Comparison of ENCODE assay signal across 21 mouse cellular contexts in the genomic region with DNA sequence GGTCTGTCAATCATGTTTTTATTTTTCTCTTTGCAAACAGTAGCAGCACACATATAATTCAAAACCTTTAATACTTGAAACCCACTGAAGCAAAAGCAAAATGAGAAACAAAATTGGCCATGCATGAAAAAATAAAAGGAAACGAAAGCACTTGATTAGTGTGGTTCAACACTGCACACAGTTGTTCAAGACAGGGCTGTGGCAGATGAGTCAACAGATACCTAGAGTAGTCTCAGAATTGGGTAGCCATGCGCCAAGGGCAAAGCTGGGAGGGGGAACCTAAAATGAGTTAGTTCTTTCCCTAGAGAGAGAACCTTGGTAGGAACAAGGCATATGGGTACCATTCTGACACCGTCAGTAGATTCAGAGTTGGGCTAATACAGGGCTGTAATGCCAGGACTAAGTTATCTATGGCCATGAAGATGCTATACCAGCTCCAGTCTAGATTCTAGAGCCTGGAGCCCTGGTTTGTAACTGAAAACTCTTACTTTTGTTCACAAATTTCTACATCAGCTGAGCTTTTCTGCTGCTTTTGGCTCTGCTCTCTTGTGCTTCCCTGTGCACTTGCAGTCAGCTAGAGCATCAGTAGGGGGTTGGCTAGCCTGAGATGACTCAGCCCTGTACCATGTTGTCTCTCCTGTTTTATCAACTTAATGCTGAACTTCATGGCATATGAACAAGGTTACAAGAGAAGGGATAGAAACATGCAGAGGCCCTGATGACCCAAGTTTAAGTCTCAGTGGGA.
A peak's percentile ranks its signal among the peaks of the same experiment; 100 is the strongest.
DNase-seq lines count a peak whose midpoint lies in the region; ATAC-seq and TF ChIP-seq lines count a peak whose summit lies in the region.
"Had no signal": no experiment of that assay in that cellular context is flagged by ENCODE, and none has a peak within 500 bp of the region (broad histone marks: within the 10 kb centered on the region; RNA-seq: fewer than 3 reads in every experiment).

No protein-coding gene starts in this region.

- H3K36me3 ChIP-seq in midbrain, embryonic 11.5 days (ENCODE audit: control insufficient read depth, insufficient read depth, low read length), result no peaks in the 10 kb centered on the region
- H3K36me3 ChIP-seq in midbrain, postnatal 0 days (ENCODE audit: insufficient read depth, low read length), result no peaks in the 10 kb centered on the region
- no peaks in the 10 kb centered on the region for H3K36me3 ChIP-seq in intestine, postnatal 0 days (ENCODE audit: control insufficient read depth, insufficient read depth)
- H3K36me3 ChIP-seq: embryonic facial prominence, embryonic 13.5 days; heart, embryonic 13.5 days; limb, embryonic 13.5 days had no signal

- peak; percentile 63 to 81 for DNase-seq in cerebellum, adult 2 months
- no peak for DNase-seq in cerebellum, adult 8-10 months
- peak; percentile 66 for DNase-seq in midbrain, embryonic 11.5 days (ENCODE audit: low spot score, missing footprints)
- no peak for DNase-seq in midbrain, postnatal 0 days (ENCODE audit: low spot score)
- peak; percentile 23 for DNase-seq in brain, embryonic 14.5 days (ENCODE audit: low read depth)
- no peak for DNase-seq in lung, adult 2 months
- DNase-seq: adrenal gland, adult 8-10 months; kidney, adult 11 months; right cerebral cortex, postnatal 25 days had no signal

- H3K9me3 ChIP-seq in midbrain, embryonic 11.5 days (ENCODE audit: control insufficient read depth, low read length), result no peaks in the 10 kb centered on the region
- H3K9me3 ChIP-seq in midbrain, postnatal 0 days (ENCODE audit: low read length), result no peaks in the 10 kb centered on the region
- H3K9me3 ChIP-seq in intestine, postnatal 0 days (ENCODE audit: control insufficient read depth), result no peaks in the 10 kb centered on the region
- H3K9me3 ChIP-seq: embryonic facial prominence, embryonic 13.5 days; heart, embryonic 13.5 days; limb, embryonic 13.5 days had no signal

- peak overlapping the region; percentile 85 for H3K27ac ChIP-seq in cerebellum, adult 2 months (ENCODE audit: insufficient read depth, low read length)
- no peak overlapping the region for H3K27ac ChIP-seq in midbrain, embryonic 11.5 days (ENCODE audit: low read depth, low read length)
- H3K27ac ChIP-seq in midbrain, postnatal 0 days (ENCODE audit: low read depth, low read length), result no peak overlapping the region
- H3K27ac ChIP-seq in intestine, postnatal 0 days (ENCODE audit: low read depth, low read length), result no peak overlapping the region
- H3K27ac ChIP-seq: embryonic facial prominence, embryonic 13.5 days; heart, embryonic 13.5 days; hindbrain, embryonic 14.5 days; kidney, postnatal 0 days; limb, embryonic 13.5 days; liver, embryonic 14.5 days; macrophage; stomach, postnatal 0 days had no signal

- WGBS in cerebellum, adult 2 months, result 60% methylated on average over 3 of the region's 3 CpGs
- 89% methylated on average over 3 of the region's 3 CpGs for WGBS in midbrain, embryonic 11.5 days
- 88% methylated on average over 3 of the region's 3 CpGs for WGBS in midbrain, postnatal 0 days
- 95% methylated on average over 3 of the region's 3 CpGs for WGBS in intestine, postnatal 0 days
- WGBS in lung, adult 2 months, result 93% methylated on average over 3 of the region's 3 CpGs

- no peak for TF ChIP-seq POLR2A in cerebellum, adult 2 months (IDR thresholded peaks at IDR 0.05; ENCODE audit: borderline replicate concordance, insufficient read depth, low read length)
- no peak for TF ChIP-seq POLR2A in brain, embryonic 14.5 days (IDR thresholded peaks at IDR 0.05; ENCODE audit: borderline replicate concordance, extremely low read depth, insufficient read depth, insufficient read length, poor library complexity, severe bottlenecking)
- TF ChIP-seq POLR2A in lung, adult 2 months (IDR thresholded peaks at IDR 0.05; ENCODE audit: borderline replicate concordance, extremely low read depth, low read depth, low read length), result no peak

- H3K4me1 ChIP-seq in cerebellum, adult 2 months (ENCODE audit: control insufficient read depth, insufficient read depth, low read length), result peaks cover 36% of the 10 kb centered on the region
- no peaks in the 10 kb centered on the region for H3K4me1 ChIP-seq in midbrain, embryonic 11.5 days (ENCODE audit: control insufficient read depth, insufficient read depth, low read length)
- peaks cover 6% of the 10 kb centered on the region; the same call in 1 of the 2 replicates for H3K4me1 ChIP-seq in midbrain, postnatal 0 days (ENCODE audit: insufficient read depth, low read length)
- no peaks in the 10 kb centered on the region for H3K4me1 ChIP-seq in intestine, postnatal 0 days (replicated peaks; ENCODE audit: control insufficient read depth, insufficient read depth, low read length)
- H3K4me1 ChIP-seq in lung, adult 2 months (ENCODE audit: control insufficient read depth, insufficient read depth, low read length), result 0 out of 2 replicates have a peak, but pooled peaks cover 3% of the 10 kb centered on the region
- H3K4me1 ChIP-seq: embryonic facial prominence, embryonic 13.5 days had no signal

- no peak for ATAC-seq in midbrain, embryonic 11.5 days (ENCODE audit: low FRiP score)
- no peak for ATAC-seq in midbrain, postnatal 0 days (ENCODE audit: low FRiP score)
- ATAC-seq in megakaryocyte progenitor cell, adult 5-6 weeks (replicated peaks; ENCODE audit: poor library complexity), result peak; percentile 38; the same call in 1 of the 2 replicates
- no peak for ATAC-seq in intestine, postnatal 0 days
- ATAC-seq: forebrain, embryonic 14.5 days; midbrain, embryonic 16.5 days had no signal

- no peak for TF ChIP-seq CTCF in cerebellum, adult 2 months (IDR thresholded peaks at IDR 0.05; ENCODE audit: borderline replicate concordance, insufficient read depth, low read depth, low read length)
- no peak for TF ChIP-seq CTCF in midbrain, postnatal 0 days (IDR thresholded peaks at IDR 0.05)
- TF ChIP-seq CTCF in brain, embryonic 14.5 days (IDR thresholded peaks at IDR 0.05; ENCODE audit: borderline replicate concordance, extremely low read depth, insufficient read depth, insufficient read length), result no peak
- no peak for TF ChIP-seq CTCF in intestine, postnatal 0 days (IDR thresholded peaks at IDR 0.05; ENCODE audit: low read depth)
- TF ChIP-seq CTCF in lung, adult 2 months (IDR thresholded peaks at IDR 0.05; ENCODE audit: insufficient read depth, low read length), result no peak

- H3K9ac ChIP-seq in midbrain, embryonic 11.5 days (ENCODE audit: low read length), result no peak overlapping the region
- no peak overlapping the region for H3K9ac ChIP-seq in midbrain, postnatal 0 days (replicated peaks; ENCODE audit: low read length, poor library complexity, severe bottlenecking)
- no peak overlapping the region for H3K9ac ChIP-seq in intestine, postnatal 0 days (ENCODE audit: low read depth, low read length)
- H3K9ac ChIP-seq: embryonic facial prominence, embryonic 13.5 days; heart, embryonic 13.5 days; hindbrain, embryonic 14.5 days; limb, embryonic 13.5 days; liver, embryonic 14.5 days had no signal

- no peak overlapping the region for H3K4me2 ChIP-seq in midbrain, embryonic 11.5 days
- no peak overlapping the region for H3K4me2 ChIP-seq in midbrain, postnatal 0 days (ENCODE audit: low read depth, low read length, poor library complexity, severe bottlenecking)
- H3K4me2 ChIP-seq in intestine, postnatal 0 days (replicated peaks; ENCODE audit: low read depth), result no peak overlapping the region
- H3K4me2 ChIP-seq: embryonic facial prominence, embryonic 13.5 days; heart, embryonic 13.5 days; hindbrain, embryonic 14.5 days; limb, embryonic 13.5 days had no signal

- H3K27me3 ChIP-seq in cerebellum, adult 2 months (ENCODE audit: control insufficient read depth, insufficient read depth, low read length), result no peaks in the 10 kb centered on the region
- H3K27me3 ChIP-seq in midbrain, embryonic 11.5 days (ENCODE audit: control insufficient read depth, insufficient read depth, low read length), result no peaks in the 10 kb centered on the region
- no peaks in the 10 kb centered on the region for H3K27me3 ChIP-seq in midbrain, postnatal 0 days (ENCODE audit: insufficient read depth, low read length)
- H3K27me3 ChIP-seq in intestine, postnatal 0 days (replicated peaks; ENCODE audit: control insufficient read depth, insufficient read depth, low read length), result no peaks in the 10 kb centered on the region
- H3K27me3 ChIP-seq: embryonic facial prominence, embryonic 13.5 days; heart, embryonic 13.5 days; limb, embryonic 13.5 days had no signal

- no peak overlapping the region for H3K4me3 ChIP-seq in cerebellum, adult 2 months (replicated peaks; ENCODE audit: insufficient read depth, low read depth, low read length)
- no peak overlapping the region for H3K4me3 ChIP-seq in midbrain, embryonic 11.5 days (ENCODE audit: low read depth, low read length)
- no peak overlapping the region for H3K4me3 ChIP-seq in midbrain, postnatal 0 days (ENCODE audit: low read depth, low read length)
- no peak overlapping the region for H3K4me3 ChIP-seq in intestine, postnatal 0 days (ENCODE audit: low read depth, low read length)
- no peak overlapping the region for H3K4me3 ChIP-seq in lung, adult 2 months (replicated peaks; ENCODE audit: extremely low read depth, low read depth, low read length)
- H3K4me3 ChIP-seq: embryonic facial prominence, embryonic 13.5 days; heart, embryonic 13.5 days; limb, embryonic 13.5 days had no signal

Comparison
In these comparisons a context has a peak if more than half of its experiments do, and no peak if none do; other contexts are left out.
1. DNase-seq: peak in cerebellum, adult 2 months (2 of 2), midbrain, embryonic 11.5 days (single experiment) and brain, embryonic 14.5 days (single experiment); none in cerebellum, adult 8-10 months (single experiment), midbrain, postnatal 0 days (single experiment) and lung, adult 2 months (single experiment).